Mouse (Mus musculus) cortical plate, adult 2 months (tissue): ENCODE results near the gene Zc3h12d.

Experiments used
- CTCF ChIP-seq: fragments of 200-500 bp; IDR thresholded peaks from 2 replicates; pipeline ENCODE4 v1.5.1; 2011; ENCODE audit warnings: mild to moderate bottlenecking, control low read depth, low read length; ENCODE audit not compliant: insufficient read depth; ENCODE audit errors: extremely low read depth
- POLR2A ChIP-seq: fragments of 200-500 bp; IDR thresholded peaks from 2 replicates; pipeline ENCODE4 v1.6.1; 2011; ENCODE audit warnings: mild to moderate bottlenecking, low read length, control low read depth; ENCODE audit not compliant: insufficient read depth; ENCODE audit errors: extremely low read depth

GRCm38 (mm10) chr10:7838874-7839421 lies 6.7 kb downstream of the Zc3h12d start:
- TF ChIP-seq POLR2A (no peak), CTCF (no peak)
